Mouse (Mus musculus) kidney, postnatal 0 days (tissue): Measurements from ENCODE around the gene Aspdh. TPM values are rescaled to one million over a fixed set of nuclear protein-coding genes. Genes with fewer than 3 reads are reported as not detected.

Experiments used
- ATAC-seq: fragments of 200-750 bp; cut with Nextera tagmentation; replicated peaks from 2 replicates; pipeline ENCODE4 v1.8.0; 2017; ENCODE audit warnings: low read depth, moderate number of reproducible peaks, moderate TSS enrichment, moderate library complexity; ENCODE audit not compliant: low FRiP score
- DNase-seq: peaks from one replicate; pipeline ENCODE4 v3.0.0-alpha.2; 2016; ENCODE audit warnings: low spot score
- H3K27ac ChIP-seq: fragments of 300-500 bp; sonication (generic); 2 replicates; pipeline ENCODE4 v1.5.1; 2014; ENCODE audit warnings: mild to moderate bottlenecking
- H3K27me3 ChIP-seq: fragments of 300-500 bp; sonication (generic); 2 replicates; pipeline ENCODE4 v1.6.1; 2014; ENCODE audit warnings: low read length, mixed read lengths; ENCODE audit not compliant: insufficient read depth
- H3K36me3 ChIP-seq: fragments of 300-500 bp; sonication (generic); 2 replicates; pipeline ENCODE4 v1.6.1; 2014; ENCODE audit warnings: low read length, mixed read lengths; ENCODE audit not compliant: insufficient read depth
- H3K4me1 ChIP-seq: fragments of 300-500 bp; sonication (generic); replicated peaks from 2 replicates; pipeline ENCODE4 v1.6.1; 2014; ENCODE audit warnings: antibody characterized with exemption, low read length, mixed read lengths; ENCODE audit not compliant: insufficient read depth
- H3K4me2 ChIP-seq: fragments of 300-500 bp; sonication (generic); 2 replicates; pipeline ENCODE4 v1.6.1; 2014; ENCODE audit warnings: mild to moderate bottlenecking, low read length, moderate library complexity, mixed read lengths
- H3K4me3 ChIP-seq: fragments of 300-500 bp; sonication (generic); replicated peaks from 2 replicates; pipeline ENCODE4 v1.5.1; 2014; ENCODE audit warnings: low read depth, low read length
- H3K9ac ChIP-seq: fragments of 300-500 bp; sonication (generic); 2 replicates; pipeline ENCODE4 v1.6.1; 2014; ENCODE audit warnings: low read depth, low read length
- H3K9me3 ChIP-seq: fragments of 300-500 bp; sonication (generic); replicated peaks from 2 replicates; pipeline ENCODE4 v1.6.1; 2016; ENCODE audit warnings: low read length, inconsistent platforms, mixed read lengths
- CTCF ChIP-seq: IDR thresholded peaks from 2 replicates; pipeline ENCODE4 v1.5.1; 2016; ENCODE audit warnings: antibody characterized with exemption, low read depth, mild to moderate bottlenecking, moderate library complexity
- WGBS: fragments of 180-500 bp; shearing (Covaris S2); extraction: QIAGEN DNeasy Blood & Tissue Kit; methylation state at CpG from one replicate; pipeline ENCODE4 v1.1.7; 2014; 5-methylcytosine and 5-hydroxymethylcytosine counted together
- polyA plus RNA-seq: library from polyadenylated mRNA; unstranded; fragments of >200 nt; fragmentation: Nextera tagmentation; extraction: Ambion mirVana; gene quantifications from 2 replicates; pipeline ENCODE4 v1.2.1, GENCODE M21; 2015

The Aspdh gene
- polyA plus RNA-seq, 1 experiment from 2014 or later, result 5.4 TPM

DNA sequence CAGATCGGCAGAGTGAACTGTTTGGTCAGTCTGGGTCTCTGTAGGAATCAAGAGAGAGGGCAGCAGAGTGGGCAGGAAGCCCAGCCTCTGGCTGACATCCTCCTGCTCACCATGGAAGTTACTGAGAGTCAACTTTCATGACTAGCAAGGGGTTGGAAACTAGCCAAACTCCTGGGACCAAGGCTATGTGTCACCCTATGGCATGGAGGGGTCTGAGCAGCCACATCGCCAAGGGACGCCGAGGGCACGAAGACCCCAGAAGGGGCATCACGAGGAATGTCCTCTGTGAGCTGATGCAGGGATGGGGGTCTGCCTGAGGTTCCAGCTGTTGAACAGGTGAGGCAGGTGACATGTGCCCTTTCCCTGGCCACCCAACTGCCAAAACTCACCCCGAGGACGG, 23.4 kb downstream of the Aspdh start:
- Histone ChIP-seq H3K9me3 (no peaks in the 10 kb centered on the region), H3K4me3 (no peak overlapping the region), H3K36me3 (peaks cover 46% of the 10 kb centered on the region), H3K4me2 (no peak overlapping the region), H3K4me1 (no peaks in the 10 kb centered on the region), H3K9ac (no peak overlapping the region), H3K27me3 (no peaks in the 10 kb centered on the region), H3K27ac (no peak overlapping the region)
- WGBS, result 92% methylated on average over 8 of the region's 8 CpGs
- no peak for ATAC-seq
- TF ChIP-seq CTCF, result no peak
- no peak for DNase-seq

- Histone ChIP-seq H3K36me3 (peaks cover 46% of the 10 kb centered on the region), H3K4me1 (peaks cover 2% of the 10 kb centered on the region; the same call in 1 of the 2 replicates), H3K9ac (no peak overlapping the region), H3K27ac (no peak overlapping the region), H3K4me2 (no peak overlapping the region), H3K27me3 (no peaks in the 10 kb centered on the region), H3K9me3 (no peaks in the 10 kb centered on the region), H3K4me3 (no peak overlapping the region)
- 95% methylated on average over 4 of the region's 4 CpGs for WGBS
- no peak for ATAC-seq
- no peak for TF ChIP-seq CTCF
- no peak for DNase-seq
These were observed 25.1 kb downstream of the Aspdh start for GRCm38 (mm10) chr7:44490281-44490680.

DNA sequence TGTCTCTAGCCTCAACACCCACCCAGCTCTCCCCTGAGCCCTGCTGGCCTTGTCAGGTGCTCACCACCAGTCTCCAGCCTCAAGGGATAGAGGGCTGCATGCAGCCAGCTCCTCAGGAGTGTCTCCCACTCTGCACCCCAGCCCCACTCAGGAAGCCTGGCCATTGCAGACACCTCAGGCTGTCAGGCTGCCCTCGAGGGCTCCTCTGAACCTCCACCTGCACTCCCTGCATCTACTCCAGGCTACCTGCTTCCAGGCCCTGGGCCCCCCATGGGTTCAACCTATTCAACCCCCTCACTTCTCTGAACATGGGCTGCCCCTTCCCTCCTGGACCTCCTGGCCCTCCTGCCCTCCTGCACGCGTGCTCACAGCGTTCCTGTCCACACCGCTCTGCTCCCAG, 26.2 kb downstream of the Aspdh start:
- H3K4me1 ChIP-seq, result peaks cover 8% of the 10 kb centered on the region; the same call in 1 of the 2 replicates
- WGBS, result 88% methylated on average over 5 of the region's 5 CpGs
- no peak overlapping the region for H3K27ac ChIP-seq
- H3K36me3 ChIP-seq, result peaks cover 46% of the 10 kb centered on the region
- TF ChIP-seq CTCF, result no peak
- no peak overlapping the region for H3K4me2 ChIP-seq
- H3K9me3 ChIP-seq, result no peaks in the 10 kb centered on the region
- no peak overlapping the region for H3K4me3 ChIP-seq
- ATAC-seq, result no peak
- no peak overlapping the region for H3K9ac ChIP-seq
- no peaks in the 10 kb centered on the region for H3K27me3 ChIP-seq
- DNase-seq, result no peak

DNA sequence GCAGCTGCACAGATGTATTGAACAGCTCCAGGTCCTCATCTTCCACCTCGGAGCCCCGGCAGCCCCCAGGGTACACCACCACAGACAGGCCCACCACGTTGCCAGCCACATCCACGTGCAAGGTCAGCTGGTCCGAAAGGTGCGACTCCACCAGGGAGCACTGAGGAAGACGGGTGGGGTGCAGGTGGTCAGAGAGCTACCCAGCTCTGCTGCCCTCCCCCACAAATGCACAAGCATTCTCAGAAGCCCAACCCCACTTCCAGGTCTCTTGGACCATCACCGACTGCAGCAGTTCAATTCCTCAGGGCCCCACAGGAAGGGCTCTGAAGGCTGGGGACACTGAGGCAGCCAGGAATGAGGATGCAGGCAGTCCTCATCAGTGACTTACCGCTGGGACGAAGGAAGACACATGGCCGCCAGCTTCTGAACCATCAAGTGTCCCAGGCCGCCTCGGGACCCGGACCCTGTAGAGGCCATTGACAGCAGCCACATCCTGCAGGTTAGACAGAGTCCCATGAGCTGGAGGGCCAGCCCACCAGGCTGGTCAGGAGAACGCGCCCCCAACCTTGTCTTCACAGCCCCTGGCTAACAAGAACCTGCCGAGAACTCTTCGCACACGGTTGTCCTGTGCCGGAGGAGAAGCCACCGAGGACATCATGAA, 27.1 kb downstream of the Aspdh start:
- no peaks in the 10 kb centered on the region for H3K27me3 ChIP-seq
- H3K36me3 ChIP-seq, result peaks cover 46% of the 10 kb centered on the region
- H3K4me1 ChIP-seq, result peaks cover 8% of the 10 kb centered on the region; the same call in 1 of the 2 replicates
- H3K27ac ChIP-seq, result no peak overlapping the region
- TF ChIP-seq CTCF, result no peak
- WGBS, result 91% methylated on average over 21 of the region's 21 CpGs
- H3K4me3 ChIP-seq, result no peak overlapping the region
- no peak overlapping the region for H3K4me2 ChIP-seq
- no peak overlapping the region for H3K9ac ChIP-seq
- no peaks in the 10 kb centered on the region for H3K9me3 ChIP-seq
- ATAC-seq, result no peak
- no peak for DNase-seq

GRCm38 (mm10) chr7:44494681-44495080, 29.5 kb downstream of the Aspdh start:
- peaks cover 8% of the 10 kb centered on the region; the same call in 1 of the 2 replicates for H3K4me1 ChIP-seq
- no peak overlapping the region for H3K4me3 ChIP-seq
- H3K9me3 ChIP-seq, result no peaks in the 10 kb centered on the region
- WGBS, result 90% methylated on average over 12 of the region's 12 CpGs
- no peak overlapping the region for H3K4me2 ChIP-seq
- peaks cover 35% of the 10 kb centered on the region for H3K36me3 ChIP-seq
- H3K27ac ChIP-seq, result no peak overlapping the region
- TF ChIP-seq CTCF, result no peak
- no peaks in the 10 kb centered on the region for H3K27me3 ChIP-seq
- H3K9ac ChIP-seq, result no peak overlapping the region
- ATAC-seq, result no peak
- no peak for DNase-seq

GRCm38 (mm10) chr7:44495086-44495485, 29.9 kb downstream of the Aspdh start:
- no peak for TF ChIP-seq CTCF
- H3K9ac ChIP-seq, result no peak overlapping the region

More at GRCm38 (mm10) chr7:44495086-44495485, 29.9 kb downstream of the Aspdh start:
- peak overlapping the region; percentile 92; the same call in 1 of the 2 replicates for H3K4me2 ChIP-seq
- H3K27ac ChIP-seq, result no peak overlapping the region
- H3K9me3 ChIP-seq, result no peaks in the 10 kb centered on the region
- DNase-seq (no peak), ATAC-seq (no peak)
- H3K4me3 ChIP-seq, result no peak overlapping the region
- H3K27me3 ChIP-seq, result no peaks in the 10 kb centered on the region
- peaks cover 34% of the 10 kb centered on the region for H3K36me3 ChIP-seq
- WGBS, result 66% methylated on average over 7 of the region's 7 CpGs
- peaks cover 8% of the 10 kb centered on the region; the same call in 1 of the 2 replicates for H3K4me1 ChIP-seq
